Mouse (Mus musculus) limb, embryonic 14.5 days (tissue): ENCODE results near the gene Snrpb. TPM values are rescaled to one million over a fixed set of nuclear protein-coding genes. Genes with fewer than 3 reads are reported as not detected.

ENCODE experiments used
- ATAC-seq: fragments of 200-750 bp; cut with Nextera tagmentation; 2 replicates; pipeline ENCODE4 v1.8.0; 2017; ENCODE audit warnings: low read depth, moderate number of reproducible peaks, moderate TSS enrichment; ENCODE audit not compliant: low FRiP score
- DNase-seq: peaks from one replicate; pipeline ENCODE4 v3.0.0-alpha.2; 2015; ENCODE audit warnings: low spot score
- H3K27ac ChIP-seq: fragments of 300-500 bp; sonication (generic); replicated peaks from 2 replicates; pipeline ENCODE4 v1.5.1; 2014; ENCODE audit warnings: low read depth, mild to moderate bottlenecking, low read length, moderate library complexity, mixed read lengths
- H3K27me3 ChIP-seq: fragments of 300-500 bp; sonication (generic); 2 replicates; pipeline ENCODE4 v1.6.1; 2014; ENCODE audit warnings: low read length, mixed read lengths; ENCODE audit not compliant: control insufficient read depth, insufficient read depth
- H3K36me3 ChIP-seq: fragments of 300-500 bp; sonication (generic); 2 replicates; pipeline ENCODE4 v1.6.1; 2014; ENCODE audit warnings: mild to moderate bottlenecking, low read length, moderate library complexity, mixed read lengths; ENCODE audit not compliant: control insufficient read depth, insufficient read depth
- H3K4me1 ChIP-seq: fragments of 300-500 bp; sonication (generic); 2 replicates; pipeline ENCODE4 v1.6.1; 2014; ENCODE audit warnings: antibody characterized with exemption, low read length, mixed read lengths; ENCODE audit not compliant: control insufficient read depth, insufficient read depth
- H3K4me2 ChIP-seq: fragments of 300-500 bp; sonication (generic); replicated peaks from 2 replicates; pipeline ENCODE4 v1.6.1; 2014; ENCODE audit warnings: low read depth, mild to moderate bottlenecking, low read length, moderate library complexity; ENCODE audit not compliant: severe bottlenecking
- H3K4me3 ChIP-seq: fragments of 300-500 bp; sonication (generic); replicated peaks from 2 replicates; pipeline ENCODE4 v1.5.1; 2014; ENCODE audit warnings: low read length
- H3K9ac ChIP-seq: fragments of 300-500 bp; sonication (generic); 2 replicates; pipeline ENCODE4 v1.6.1; 2014; ENCODE audit warnings: mild to moderate bottlenecking, low read depth, low read length, moderate library complexity; ENCODE audit not compliant: severe bottlenecking
- H3K9me3 ChIP-seq: fragments of 300-500 bp; sonication (generic); 2 replicates; pipeline ENCODE4 v1.6.1; 2016; ENCODE audit warnings: low read length; ENCODE audit not compliant: control insufficient read depth
- POLR2A ChIP-seq: fragments of 200-500 bp; IDR thresholded peaks from 2 replicates; pipeline ENCODE4 v1.8.0; 2012; ENCODE audit warnings: inconsistent platforms, mild to moderate bottlenecking, moderate library complexity, borderline replicate concordance; ENCODE audit not compliant: insufficient read depth, insufficient read length; ENCODE audit errors: extremely low read depth
- WGBS: fragments of 180-500 bp; shearing (Covaris S2); extraction: QIAGEN DNeasy Blood & Tissue Kit; methylation state at CpG from one replicate; pipeline ENCODE4 v1.1.7; 2014; 5-methylcytosine and 5-hydroxymethylcytosine counted together
- polyA plus RNA-seq, 2 experiments: library from polyadenylated mRNA; depleted of rRNA in 1 of 2; stranded (reverse) in 1 of 2; unstranded in 1 of 2; fragments of >200 nt; fragmentation: Nextera tagmentation in 1 of 2; extraction: Ambion mirVana in 1 of 2; gene quantifications; 2 replicates each; pipeline versions ENCODE4 v1.2.1 to v1.2.3; 2012 to 2014

Gene Snrpb
- polyA plus RNA-seq, 2 experiments = 423 to 578 TPM

DNA sequence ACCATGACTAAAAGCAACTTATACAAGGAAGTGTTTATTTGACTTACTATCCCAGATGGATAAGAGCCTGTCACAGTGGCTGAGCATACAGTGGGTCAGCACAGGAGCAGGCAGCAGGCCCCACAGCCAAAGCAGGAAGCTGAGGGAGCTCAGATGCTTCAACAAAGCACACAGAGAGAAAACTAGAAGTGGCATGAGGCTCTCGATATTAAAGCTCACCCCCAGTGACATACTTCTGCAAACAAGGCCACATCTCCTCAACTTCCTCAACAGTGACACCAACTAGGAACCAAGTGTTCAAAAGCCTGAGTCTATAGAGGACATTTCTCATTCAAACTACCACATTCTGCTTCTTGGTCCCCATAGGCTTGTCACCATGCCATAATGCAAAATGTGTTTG lies 49.5 kb downstream of the Snrpb start:
- no peak for TF ChIP-seq POLR2A
- 69% methylated on average over 1 of the region's 1 CpGs for WGBS
- DNase-seq (no peak), ATAC-seq (no peak)
- Histone ChIP-seq H3K4me2 (no peak overlapping the region), H3K9ac (no peak overlapping the region), H3K4me3 (no peak overlapping the region), H3K4me1 (no peaks in the 10 kb centered on the region), H3K9me3 (no peaks in the 10 kb centered on the region), H3K36me3 (no peaks in the 10 kb centered on the region), H3K27ac (no peak overlapping the region), H3K27me3 (no peaks in the 10 kb centered on the region)

- WGBS = 68% methylated on average over 1 of the region's 1 CpGs
- no peak for TF ChIP-seq POLR2A
- Histone ChIP-seq H3K9ac (no peak overlapping the region), H3K4me3 (no peak overlapping the region), H3K27me3 (no peaks in the 10 kb centered on the region), H3K4me2 (no peak overlapping the region), H3K9me3 (no peaks in the 10 kb centered on the region), H3K4me1 (no peaks in the 10 kb centered on the region), H3K36me3 (no peaks in the 10 kb centered on the region), H3K27ac (no peak overlapping the region)
- ATAC-seq (no peak), DNase-seq (no peak)
Measured at GRCm38 (mm10) chr2:130126073-130126472, 53.1 kb downstream of the Snrpb start.

GRCm38 (mm10) chr2:130125279-130126059 lies 53.7 kb downstream of the Snrpb start:
- Histone ChIP-seq H3K4me3 (no peak overlapping the region), H3K36me3 (no peaks in the 10 kb centered on the region), H3K4me2 (no peak overlapping the region), H3K9me3 (no peaks in the 10 kb centered on the region), H3K27ac (no peak overlapping the region), H3K27me3 (no peaks in the 10 kb centered on the region), H3K4me1 (no peaks in the 10 kb centered on the region), H3K9ac (no peak overlapping the region)
- ATAC-seq (no peak), DNase-seq (no peak)
- TF ChIP-seq POLR2A = no peak
- WGBS = 74% methylated on average over 6 of the region's 6 CpGs

Other genes with a start within 250 kb of the Snrpb start
- gene Tgm3, start 167.1 kb downstream of the Snrpb start, polyA plus RNA-seq (2012; rRNA removed) = 3.5 and 5.0 TPM in 2 replicates
- gene Tgm3, start 167.1 kb downstream of the Snrpb start, polyA plus RNA-seq (2014; fragmentation: Nextera tagmentation; extraction: Ambion mirVana) = 2.5 and 3.3 TPM in 2 replicates
- 0.05 and 0.10 TPM in 2 replicates for gene Tgm6, start 67.0 kb downstream of the Snrpb start, polyA plus RNA-seq (2012; rRNA removed)
- 0.07 TPM in 1 of 2 replicates, not detected in the other for gene Tgm6, start 67.0 kb downstream of the Snrpb start, polyA plus RNA-seq (2014; fragmentation: Nextera tagmentation; extraction: Ambion mirVana)
- 0.04 TPM in 2 replicates for gene Tmc2, start 15.8 kb upstream of the Snrpb start, polyA plus RNA-seq (2012; rRNA removed)
- gene Tmc2, start 15.8 kb upstream of the Snrpb start, polyA plus RNA-seq (2014; fragmentation: Nextera tagmentation; extraction: Ambion mirVana) = not detected in 2 replicates
- 319 and 357 TPM in 2 replicates for gene Nop56, start 95.0 kb upstream of the Snrpb start, polyA plus RNA-seq (2012; rRNA removed)
- 253 and 255 TPM in 2 replicates for gene Nop56, start 95.0 kb upstream of the Snrpb start, polyA plus RNA-seq (2014; fragmentation: Nextera tagmentation; extraction: Ambion mirVana)
- gene Idh3b, start 105.1 kb upstream of the Snrpb start, polyA plus RNA-seq (2012; rRNA removed) = 181 and 193 TPM in 2 replicates
- 164 and 169 TPM in 2 replicates for gene Idh3b, start 105.1 kb upstream of the Snrpb start, polyA plus RNA-seq (2014; fragmentation: Nextera tagmentation; extraction: Ambion mirVana)
- gene Ebf4, start 115.8 kb upstream of the Snrpb start, polyA plus RNA-seq (2012; rRNA removed) = 27.4 and 37.7 TPM in 2 replicates
- 5.7 and 6.1 TPM in 2 replicates for gene Ebf4, start 115.8 kb upstream of the Snrpb start, polyA plus RNA-seq (2014; fragmentation: Nextera tagmentation; extraction: Ambion mirVana)
- gene Cpxm1, start 218.2 kb upstream of the Snrpb start, polyA plus RNA-seq (2012; rRNA removed) = 112 and 129 TPM in 2 replicates
- 108 and 125 TPM in 2 replicates for gene Cpxm1, start 218.2 kb upstream of the Snrpb start, polyA plus RNA-seq (2014; fragmentation: Nextera tagmentation; extraction: Ambion mirVana)
- not detected in 2 replicates for gene Gm28372, start 225.8 kb upstream of the Snrpb start, polyA plus RNA-seq (2012; rRNA removed)
- gene Gm28372, start 225.8 kb upstream of the Snrpb start, polyA plus RNA-seq (2014; fragmentation: Nextera tagmentation; extraction: Ambion mirVana) = not detected in 2 replicates
- not detected in 2 replicates for gene 1700020A23Rik, start 225.9 kb upstream of the Snrpb start, polyA plus RNA-seq (2012; rRNA removed)
- not detected in 2 replicates for gene 1700020A23Rik, start 225.9 kb upstream of the Snrpb start, polyA plus RNA-seq (2014; fragmentation: Nextera tagmentation; extraction: Ambion mirVana)
- not detected in 2 replicates for gene Tmem239, start 227.1 kb upstream of the Snrpb start, polyA plus RNA-seq (2012; rRNA removed)
- gene Tmem239, start 227.1 kb upstream of the Snrpb start, polyA plus RNA-seq (2014; fragmentation: Nextera tagmentation; extraction: Ambion mirVana) = not detected in 2 replicates
- 148 and 170 TPM in 2 replicates for gene Vps16, start 244.9 kb upstream of the Snrpb start, polyA plus RNA-seq (2012; rRNA removed)
- gene Vps16, start 244.9 kb upstream of the Snrpb start, polyA plus RNA-seq (2014; fragmentation: Nextera tagmentation; extraction: Ambion mirVana) = 67.0 and 82.3 TPM in 2 replicates
- 57.5 and 64.1 TPM in 2 replicates for gene Pced1a, start 245.3 kb upstream of the Snrpb start, polyA plus RNA-seq (2012; rRNA removed)
- gene Pced1a, start 245.3 kb upstream of the Snrpb start, polyA plus RNA-seq (2014; fragmentation: Nextera tagmentation; extraction: Ambion mirVana) = 13.0 and 13.2 TPM in 2 replicates